Mouse (Mus musculus): ENCODE measurements around the gene C1ql1.
"Not testable (repeated sequence)": the region's sequence is repeated elsewhere in the genome, so short reads cannot be mapped to it uniquely, and the experiment has no call there.

Gene C1ql1

GRCm38 (mm10) chr11:102946265-102946991, at the start of gene C1ql1:
Gene C1ql1, minus strand, starts transcription at chr11:102946688.
- H3K36me3 ChIP-seq (ENCODE audit: control insufficient read depth, insufficient read depth, low read length, poor library complexity, severe bottlenecking) = no peaks in the 10 kb centered on the region
- DNase-seq (ENCODE audit: low read depth, low spot score) = peak; percentile 84
- no peaks in the 10 kb centered on the region for H3K27me3 ChIP-seq (ENCODE audit: control insufficient read depth, insufficient read depth, low read length, poor library complexity, severe bottlenecking)

GRCm38 (mm10) chr11:102994952-102995351, 48.5 kb upstream of the C1ql1 start:
- H3K27me3 ChIP-seq (ENCODE audit: control insufficient read depth, insufficient read depth, low read length, poor library complexity, severe bottlenecking) = no peaks in the 10 kb centered on the region
- peaks cover 8% of the 10 kb centered on the region for H3K36me3 ChIP-seq (ENCODE audit: control insufficient read depth, insufficient read depth, low read length, poor library complexity, severe bottlenecking)
- no peak for DNase-seq (ENCODE audit: low read depth, low spot score)

DNA sequence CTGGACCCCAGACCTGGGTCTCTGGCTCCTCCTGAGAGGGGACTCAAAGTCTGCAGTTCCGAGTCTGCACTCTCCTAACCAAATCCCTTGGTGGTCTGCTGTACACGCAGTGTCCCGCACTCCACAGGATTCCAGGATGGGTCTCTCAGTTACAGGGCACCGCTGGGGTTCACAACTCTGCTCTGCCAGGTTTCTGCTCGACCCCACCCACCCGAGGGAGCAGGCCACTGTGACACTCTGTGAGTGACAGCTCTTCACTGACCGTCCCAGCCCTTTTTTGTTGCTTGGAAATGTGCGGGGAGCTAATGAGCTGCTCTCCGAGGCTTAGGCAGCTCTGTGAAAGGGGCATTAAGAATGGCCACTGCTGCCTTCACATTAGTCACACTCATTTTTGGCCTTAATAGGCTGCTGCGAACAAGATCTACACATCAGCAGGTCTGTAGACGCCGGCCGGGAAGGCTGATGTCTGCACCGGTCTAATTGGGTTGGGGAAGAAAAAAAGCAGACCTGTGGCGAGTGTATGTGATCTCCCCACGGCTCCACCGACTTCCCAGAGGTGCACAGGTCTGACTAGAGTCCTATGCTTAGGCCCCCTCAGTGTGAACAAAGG, 47.0 kb upstream of the C1ql1 start:
- H3K36me3 ChIP-seq (ENCODE audit: control insufficient read depth, insufficient read depth, low read length, poor library complexity, severe bottlenecking) = peaks cover 8% of the 10 kb centered on the region
- no peak for DNase-seq (ENCODE audit: low read depth, low spot score)
- no peaks in the 10 kb centered on the region for H3K27me3 ChIP-seq (ENCODE audit: control insufficient read depth, insufficient read depth, low read length, poor library complexity, severe bottlenecking)

DNA sequence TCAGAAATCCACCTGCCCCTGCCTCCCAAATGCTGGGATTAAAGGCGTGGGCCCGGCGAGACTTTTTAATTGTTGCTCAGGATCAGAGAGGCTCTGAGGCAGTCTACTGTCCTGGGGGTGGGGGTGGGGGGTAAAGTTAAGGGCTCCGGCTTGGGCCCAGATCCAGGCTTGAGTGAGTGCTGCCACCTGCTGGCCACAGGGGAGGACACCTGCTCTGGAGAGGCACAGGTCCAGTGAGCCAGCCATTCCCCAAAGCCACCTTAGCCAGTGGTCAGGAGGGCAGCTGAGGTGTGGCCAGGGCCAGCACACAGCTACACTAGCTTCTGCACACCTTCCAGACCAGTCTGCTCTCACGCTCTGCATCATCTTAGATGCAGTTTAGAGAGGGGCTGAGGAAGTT, 46.5 kb upstream of the C1ql1 start:
- DNase-seq (ENCODE audit: low read depth, low spot score) = peak; percentile 75
- Histone ChIP-seq H3K36me3 (ENCODE audit: control insufficient read depth, insufficient read depth, low read length, poor library complexity, severe bottlenecking) (peaks cover 5% of the 10 kb centered on the region), H3K27me3 (ENCODE audit: control insufficient read depth, insufficient read depth, low read length, poor library complexity, severe bottlenecking) (no peaks in the 10 kb centered on the region)

- no peak for DNase-seq (ENCODE audit: low read depth, low spot score)
- Histone ChIP-seq H3K27me3 (ENCODE audit: control insufficient read depth, insufficient read depth, low read length, poor library complexity, severe bottlenecking) (no peaks in the 10 kb centered on the region), H3K36me3 (ENCODE audit: control insufficient read depth, insufficient read depth, low read length, poor library complexity, severe bottlenecking) (peaks cover 5% of the 10 kb centered on the region)
Observed at GRCm38 (mm10) chr11:102991681-102992080, 45.2 kb upstream of the C1ql1 start.

GRCm38 (mm10) chr11:102990152-102990663, 43.7 kb upstream of the C1ql1 start:
- DNase-seq (ENCODE audit: low read depth, low spot score) = peak; percentile 8
- Histone ChIP-seq H3K36me3 (ENCODE audit: control insufficient read depth, insufficient read depth, low read length, poor library complexity, severe bottlenecking) (no peaks in the 10 kb centered on the region), H3K27me3 (ENCODE audit: control insufficient read depth, insufficient read depth, low read length, poor library complexity, severe bottlenecking) (no peaks in the 10 kb centered on the region)

GRCm38 (mm10) chr11:102989641-102990151, 43.2 kb upstream of the C1ql1 start:
- Histone ChIP-seq H3K27me3 (ENCODE audit: control insufficient read depth, insufficient read depth, low read length, poor library complexity, severe bottlenecking) (no peaks in the 10 kb centered on the region), H3K36me3 (ENCODE audit: control insufficient read depth, insufficient read depth, low read length, poor library complexity, severe bottlenecking) (no peaks in the 10 kb centered on the region)
- no peak for DNase-seq (ENCODE audit: low read depth, low spot score)

- no peaks in the 10 kb centered on the region; the same call in 1 of the 2 replicates for H3K27me3 ChIP-seq (ENCODE audit: control insufficient read depth, insufficient read depth, low read length, poor library complexity, severe bottlenecking)
- no peaks in the 10 kb centered on the region for H3K36me3 ChIP-seq (ENCODE audit: control insufficient read depth, insufficient read depth, low read length, poor library complexity, severe bottlenecking)
- DNase-seq (ENCODE audit: low read depth, low spot score) = no peak
Observed at GRCm38 (mm10) chr11:102985160-102985559, 38.7 kb upstream of the C1ql1 start.

- no peak for DNase-seq (ENCODE audit: low read depth, low spot score)
- no peaks in the 10 kb centered on the region; the same call in 1 of the 2 replicates for H3K27me3 ChIP-seq (ENCODE audit: control insufficient read depth, insufficient read depth, low read length, poor library complexity, severe bottlenecking)
- H3K36me3 ChIP-seq (ENCODE audit: control insufficient read depth, insufficient read depth, low read length, poor library complexity, severe bottlenecking) = no peaks in the 10 kb centered on the region
Observed at GRCm38 (mm10) chr11:102984615-102985014, 38.1 kb upstream of the C1ql1 start.

- no peaks in the 10 kb centered on the region; the same call in 1 of the 2 replicates for H3K27me3 ChIP-seq (ENCODE audit: control insufficient read depth, insufficient read depth, low read length, poor library complexity, severe bottlenecking)
- no peak for DNase-seq (ENCODE audit: low read depth, low spot score)
Observed at GRCm38 (mm10) chr11:102984086-102984485, 37.6 kb upstream of the C1ql1 start.

GRCm38 (mm10) chr11:102981151-102981890, 34.8 kb upstream of the C1ql1 start:
- H3K27me3 ChIP-seq (ENCODE audit: control insufficient read depth, insufficient read depth, low read length, poor library complexity, severe bottlenecking) = no peaks in the 10 kb centered on the region; the same call in 1 of the 2 replicates
- no peak for DNase-seq (ENCODE audit: low read depth, low spot score)
- no peaks in the 10 kb centered on the region for H3K36me3 ChIP-seq (ENCODE audit: control insufficient read depth, insufficient read depth, low read length, poor library complexity, severe bottlenecking)

More at GRCm38 (mm10) chr11:102984086-102984485, 37.6 kb upstream of the C1ql1 start:
- no peaks in the 10 kb centered on the region for H3K36me3 ChIP-seq (ENCODE audit: control insufficient read depth, insufficient read depth, low read length, poor library complexity, severe bottlenecking)

GRCm38 (mm10) chr11:102978052-102978666, 31.7 kb upstream of the C1ql1 start:
- Histone ChIP-seq H3K27me3 (ENCODE audit: control insufficient read depth, insufficient read depth, low read length, poor library complexity, severe bottlenecking) (no peaks in the 10 kb centered on the region; the same call in 1 of the 2 replicates), H3K36me3 (ENCODE audit: control insufficient read depth, insufficient read depth, low read length, poor library complexity, severe bottlenecking) (no peaks in the 10 kb centered on the region)
- DNase-seq (ENCODE audit: low read depth, low spot score) = no peak

- H3K27me3 ChIP-seq (ENCODE audit: control insufficient read depth, insufficient read depth, low read length, poor library complexity, severe bottlenecking); H3K36me3 ChIP-seq (ENCODE audit: control insufficient read depth, insufficient read depth, low read length, poor library complexity, severe bottlenecking); DNase-seq (ENCODE audit: low read depth, low spot score): not testable (repeated sequence)
Observed at GRCm38 (mm10) chr11:102975966-102976365, 29.5 kb upstream of the C1ql1 start.

DNA sequence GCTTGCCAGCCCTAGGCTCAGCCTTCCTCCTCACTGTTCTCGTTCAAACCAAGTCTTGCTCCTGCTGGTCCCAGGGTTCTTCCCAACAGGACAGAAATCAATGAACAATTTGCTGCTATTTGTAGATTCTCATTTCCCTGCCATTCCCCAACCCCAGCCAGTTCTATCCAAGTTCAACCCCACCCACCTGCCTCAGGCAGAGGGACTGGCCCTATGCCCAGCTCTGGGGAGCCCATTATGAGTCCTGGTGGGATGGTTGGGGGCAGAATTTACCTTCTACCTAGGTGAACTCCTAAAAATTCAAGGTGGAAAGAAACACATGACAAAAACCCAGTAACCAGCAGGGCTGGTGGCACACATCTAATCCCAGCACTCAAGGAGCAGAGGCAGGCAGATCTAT, 25.8 kb upstream of the C1ql1 start:
- Histone ChIP-seq H3K36me3 (ENCODE audit: control insufficient read depth, insufficient read depth, low read length, poor library complexity, severe bottlenecking) (no peaks in the 10 kb centered on the region), H3K27me3 (ENCODE audit: control insufficient read depth, insufficient read depth, low read length, poor library complexity, severe bottlenecking) (no peaks in the 10 kb centered on the region)
- DNase-seq (ENCODE audit: low read depth, low spot score) = no peak
